Mouse (Mus musculus): Measurements from ENCODE around the gene Dctd.

DNA sequence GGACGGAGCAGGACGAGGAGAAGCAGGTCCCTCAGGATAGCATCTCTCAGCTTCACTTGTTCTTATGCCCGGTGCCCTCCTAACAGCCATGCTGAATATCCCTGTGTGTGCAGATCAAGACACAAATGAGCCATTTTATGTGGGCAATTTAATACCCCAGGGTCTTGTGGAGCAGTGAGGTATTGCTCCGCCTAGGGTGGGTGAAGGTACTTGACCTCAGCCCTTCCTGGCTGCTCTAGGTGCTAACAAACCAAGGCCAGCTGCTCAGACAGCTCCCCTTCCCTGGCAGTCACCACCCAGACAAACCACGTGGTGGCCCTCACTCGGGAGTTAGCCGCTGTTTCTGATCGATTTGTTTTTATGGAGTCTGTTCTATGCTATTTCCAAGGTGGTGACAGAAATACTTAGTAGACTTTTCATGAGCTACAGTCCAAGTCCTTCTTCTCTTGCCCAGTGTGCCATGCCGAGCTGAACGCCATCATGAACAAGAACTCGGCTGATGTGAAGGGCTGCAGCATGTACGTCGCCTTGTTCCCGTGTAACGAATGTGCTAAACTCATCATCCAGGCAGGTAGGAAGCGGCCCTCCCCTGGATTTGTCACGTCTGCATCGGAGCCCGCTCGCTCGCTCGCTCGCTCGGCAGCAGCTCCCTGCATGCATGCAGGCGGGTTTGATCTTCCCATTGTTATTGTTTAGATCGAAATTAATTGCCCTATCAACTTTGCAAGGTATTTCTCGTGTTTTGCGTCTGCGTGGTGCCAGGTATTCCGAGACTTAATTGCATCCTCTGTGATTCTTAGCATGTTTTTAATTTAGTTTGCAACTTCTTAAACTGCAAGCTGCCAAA is 38.1 kb downstream of the Dctd start:
- TF ChIP-seq CTCF (conservative IDR thresholded peaks at IDR 0.05 in 1 of 2, IDR thresholded peaks at IDR 0.05 in 1 of 2; ENCODE audit: low read depth in 2 of 2, low read length in 2 of 2) (no peak), E2F4 (IDR thresholded peaks at IDR 0.05; ENCODE audit: insufficient replicate concordance, low read depth, low read length) (no peak), TBP (conservative IDR thresholded peaks at IDR 0.05; ENCODE audit: low read depth, low read length) (no peak), MAFK (IDR thresholded peaks at IDR 0.05; ENCODE audit: insufficient replicate concordance, low read length) (no peak), TCF12 (IDR thresholded peaks at IDR 0.05; ENCODE audit: low read depth, low read length) (no peak)
